Mouse (Mus musculus): Measurements from ENCODE around the gene Gna11. TPM values are rescaled to one million over a fixed set of nuclear protein-coding genes. Genes with fewer than 3 reads are reported as not detected.
A peak's percentile ranks its signal among the peaks of the same experiment; 100 is the strongest.

Gene Gna11
- total and polyA plus RNA-seq, 3 experiments, result 46.6 to 68.0 (median 53.5) TPM

DNA sequence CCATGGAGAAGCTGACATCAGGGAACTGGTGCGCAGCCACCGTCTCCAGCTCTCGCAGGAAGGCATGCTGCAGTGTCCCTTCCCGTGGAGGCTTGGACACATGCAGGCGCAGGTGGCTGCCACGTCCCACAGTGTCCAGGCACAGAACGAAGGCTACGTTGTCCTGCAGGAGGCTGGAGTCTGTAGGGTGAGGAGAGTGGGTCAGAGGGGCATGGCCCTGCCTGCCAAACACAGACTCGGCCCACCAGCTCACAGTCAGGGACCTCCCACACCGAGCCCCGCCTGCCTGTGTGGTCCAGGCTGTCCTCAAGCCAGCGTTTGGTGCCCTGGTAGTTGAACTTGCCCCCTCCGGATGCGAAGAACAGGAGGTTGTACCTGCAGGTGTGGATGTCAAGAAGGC lies 55.0 kb downstream of the Gna11 start:
- Histone ChIP-seq H3K4me3 (no peak overlapping the region), H3K27me3 (ENCODE audit: control insufficient read depth, insufficient read depth, low read length) (no peaks in the 10 kb centered on the region), H3K27ac (no peak overlapping the region), H3K79me2 (replicated peaks; ENCODE audit: control insufficient read depth, insufficient read depth, low read length) (no peaks in the 10 kb centered on the region), H3K9ac (ENCODE audit: low read depth, low read length) (no peak overlapping the region), H3K4me1 (ENCODE audit: control insufficient read depth, insufficient read depth, low read length) (no peaks in the 10 kb centered on the region; the same call in 1 of the 2 replicates), H3K36me3 (ENCODE audit: control insufficient read depth, insufficient read depth, low read length) (no peaks in the 10 kb centered on the region)
- WGBS, result 86% methylated on average over 14 of the region's 14 CpGs
- TF ChIP-seq CTCF (IDR thresholded peaks at IDR 0.05), result no peak
- no peak for TF ChIP-seq EP300 (IDR thresholded peaks at IDR 0.05; ENCODE audit: insufficient read depth, low read depth, low read length)
- no peak for TF ChIP-seq POLR2A (IDR thresholded peaks at IDR 0.05; ENCODE audit: insufficient read depth, low read depth, low read length)
- peak in 1 of 2 experiments; percentile 17 for DNase-seq
- intact Hi-C loops (cut with DNase I), result loop anchor here (10.0 kb wide), 1 partner anchor 585 kb away; the partner anchor contains the start of gene Timm13

DNA sequence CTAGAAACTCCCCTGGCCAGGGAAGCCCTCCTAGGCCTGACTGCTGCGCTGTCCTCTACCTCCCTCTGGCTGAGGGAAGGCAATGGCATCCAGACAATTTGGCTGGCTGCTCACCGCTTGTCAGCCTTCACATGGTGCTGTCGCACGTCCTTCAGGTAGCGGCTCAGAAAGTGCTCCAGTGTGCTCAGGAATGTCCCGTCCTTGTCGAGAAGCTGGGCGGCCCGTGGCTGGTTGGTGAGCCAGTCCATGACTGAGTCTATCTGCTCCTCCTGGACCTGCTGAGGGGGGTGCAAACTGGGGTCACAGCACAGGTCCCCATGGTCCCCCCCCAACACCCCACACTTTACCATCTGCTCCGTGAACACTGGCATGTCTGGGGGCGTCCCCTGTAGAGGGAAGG lies 56.9 kb downstream of the Gna11 start:
- Histone ChIP-seq H3K27me3 (ENCODE audit: control insufficient read depth, insufficient read depth, low read length) (no peaks in the 10 kb centered on the region), H3K4me3 (no peak overlapping the region), H3K79me2 (replicated peaks; ENCODE audit: control insufficient read depth, insufficient read depth, low read length) (no peaks in the 10 kb centered on the region), H3K9ac (ENCODE audit: low read depth, low read length) (no peak overlapping the region), H3K27ac (no peak overlapping the region), H3K4me1 (ENCODE audit: control insufficient read depth, insufficient read depth, low read length) (no peaks in the 10 kb centered on the region; the same call in 1 of the 2 replicates), H3K36me3 (ENCODE audit: control insufficient read depth, insufficient read depth, low read length) (no peaks in the 10 kb centered on the region)
- no peak for TF ChIP-seq EP300 (IDR thresholded peaks at IDR 0.05; ENCODE audit: insufficient read depth, low read depth, low read length)
- peak; percentile 27 for TF ChIP-seq CTCF (IDR thresholded peaks at IDR 0.05)
- no peak for TF ChIP-seq POLR2A (IDR thresholded peaks at IDR 0.05; ENCODE audit: insufficient read depth, low read depth, low read length)
- 74% methylated on average over 11 of the region's 11 CpGs for WGBS
- intact Hi-C loops (cut with DNase I), result no loop called here
- peak in 1 of 2 experiments; percentile 23 for DNase-seq

DNA sequence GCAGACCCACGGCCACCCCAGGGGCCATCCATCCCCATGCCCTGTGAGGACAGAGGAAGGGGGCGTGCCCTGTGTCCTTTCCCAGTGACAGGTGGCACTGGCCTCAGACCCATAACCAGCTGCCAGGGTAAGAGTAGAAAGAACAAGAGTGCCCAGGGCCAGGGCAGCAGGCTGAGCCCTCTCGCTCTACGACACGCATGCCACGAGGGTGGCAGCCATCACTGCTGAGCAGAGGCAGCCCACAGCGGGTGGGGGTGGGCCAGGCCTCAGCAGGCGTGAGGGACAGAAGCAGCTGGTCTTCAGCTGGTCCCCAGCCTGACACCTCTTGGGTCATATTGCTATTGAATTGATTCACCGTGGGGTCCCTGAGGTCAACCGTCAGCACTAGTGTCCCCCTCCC lies 58.5 kb downstream of the Gna11 start:
- intact Hi-C loops (cut with DNase I), result no loop called here
- Histone ChIP-seq H3K27me3 (ENCODE audit: control insufficient read depth, insufficient read depth, low read length) (no peaks in the 10 kb centered on the region), H3K4me1 (ENCODE audit: control insufficient read depth, insufficient read depth, low read length) (peaks cover 3% of the 10 kb centered on the region; the same call in 1 of the 2 replicates), H3K36me3 (ENCODE audit: control insufficient read depth, insufficient read depth, low read length) (no peaks in the 10 kb centered on the region), H3K27ac (no peak overlapping the region), H3K79me2 (replicated peaks; ENCODE audit: control insufficient read depth, insufficient read depth, low read length) (no peaks in the 10 kb centered on the region), H3K4me3 (no peak overlapping the region), H3K9ac (ENCODE audit: low read depth, low read length) (no peak overlapping the region)
- DNase-seq, result no peak
- no peak for TF ChIP-seq CTCF (IDR thresholded peaks at IDR 0.05)
- no peak for TF ChIP-seq EP300 (IDR thresholded peaks at IDR 0.05; ENCODE audit: insufficient read depth, low read depth, low read length)
- no peak for TF ChIP-seq POLR2A (IDR thresholded peaks at IDR 0.05; ENCODE audit: insufficient read depth, low read depth, low read length)
- 92% methylated on average over 10 of the region's 10 CpGs for WGBS

DNA sequence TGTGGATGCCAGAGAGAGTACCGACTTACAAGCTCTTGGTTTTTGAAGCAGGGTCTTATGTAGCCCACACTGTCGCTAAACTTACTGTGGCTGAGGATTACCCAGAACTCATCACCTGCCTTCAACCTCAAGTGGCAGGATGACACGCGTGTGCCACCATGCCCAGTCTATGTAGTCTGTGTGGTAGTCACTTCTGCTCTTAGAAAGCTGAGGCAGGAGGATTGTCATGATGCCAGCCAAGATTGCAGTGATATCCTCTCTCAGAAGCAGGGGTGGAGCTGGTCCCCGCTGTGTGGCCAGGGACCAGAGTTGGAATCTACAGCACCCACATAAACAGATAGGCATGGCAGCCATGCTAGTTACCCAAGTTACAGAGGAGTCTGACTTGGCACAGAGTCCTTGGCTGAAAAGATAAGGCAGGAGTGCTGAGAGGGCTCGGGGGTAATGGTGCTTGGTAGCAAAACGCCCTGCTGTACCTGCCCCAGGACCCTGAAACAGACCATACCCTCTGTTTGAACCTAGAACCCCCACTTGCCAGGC lies 59.4 kb downstream of the Gna11 start:
- Histone ChIP-seq H3K79me2 (replicated peaks; ENCODE audit: control insufficient read depth, insufficient read depth, low read length) (no peaks in the 10 kb centered on the region), H3K4me3 (no peak overlapping the region), H3K4me1 (ENCODE audit: control insufficient read depth, insufficient read depth, low read length) (peaks cover 3% of the 10 kb centered on the region; the same call in 1 of the 2 replicates), H3K27me3 (ENCODE audit: control insufficient read depth, insufficient read depth, low read length) (no peaks in the 10 kb centered on the region), H3K36me3 (ENCODE audit: control insufficient read depth, insufficient read depth, low read length) (no peaks in the 10 kb centered on the region), H3K27ac (no peak overlapping the region), H3K9ac (ENCODE audit: low read depth, low read length) (no peak overlapping the region)
- WGBS, result 55% methylated on average over 7 of the region's 7 CpGs
- DNase-seq, result no peak
- TF ChIP-seq EP300 (IDR thresholded peaks at IDR 0.05; ENCODE audit: insufficient read depth, low read depth, low read length) (no peak), POLR2A (IDR thresholded peaks at IDR 0.05; ENCODE audit: insufficient read depth, low read depth, low read length) (no peak), CTCF (IDR thresholded peaks at IDR 0.05) (no peak)
- intact Hi-C loops (cut with DNase I), result no loop called here

DNA sequence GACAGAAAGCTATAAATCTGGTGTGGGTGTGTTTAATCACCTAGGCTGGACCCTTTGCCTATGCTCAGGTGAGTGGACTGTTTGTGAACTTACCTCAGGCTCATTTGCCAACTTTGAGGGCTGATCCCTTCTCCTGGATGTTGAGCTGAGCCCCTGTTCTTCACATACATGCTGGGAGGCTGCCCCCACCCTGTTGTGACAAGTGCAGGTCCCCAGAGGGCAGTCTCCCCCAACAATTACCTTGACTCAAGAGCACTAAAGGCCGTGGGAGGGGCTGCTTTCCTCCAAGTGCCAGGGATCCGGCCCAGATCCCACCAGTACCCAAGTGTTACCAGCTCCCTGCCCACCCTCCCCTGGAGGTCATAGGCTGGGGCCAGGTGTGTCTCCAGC lies 59.9 kb downstream of the Gna11 start:
- 8% methylated on average over 2 of the region's 2 CpGs for WGBS
- intact Hi-C loops (cut with DNase I), result no loop called here
- H3K36me3 ChIP-seq (ENCODE audit: control insufficient read depth, insufficient read depth, low read length), result no peaks in the 10 kb centered on the region
- no peak overlapping the region for H3K27ac ChIP-seq
- H3K79me2 ChIP-seq (replicated peaks; ENCODE audit: control insufficient read depth, insufficient read depth, low read length), result no peaks in the 10 kb centered on the region
- no peak overlapping the region for H3K9ac ChIP-seq (ENCODE audit: low read depth, low read length)
- no peak overlapping the region for H3K4me3 ChIP-seq
- DNase-seq, result no peak
- H3K4me1 ChIP-seq (ENCODE audit: control insufficient read depth, insufficient read depth, low read length), result peaks cover 3% of the 10 kb centered on the region; the same call in 1 of the 2 replicates
- no peaks in the 10 kb centered on the region for H3K27me3 ChIP-seq (ENCODE audit: control insufficient read depth, insufficient read depth, low read length)
- TF ChIP-seq EP300 (IDR thresholded peaks at IDR 0.05; ENCODE audit: insufficient read depth, low read depth, low read length) (no peak), CTCF (IDR thresholded peaks at IDR 0.05) (peak; percentile 19; the same call in 1 of the 2 replicates), POLR2A (IDR thresholded peaks at IDR 0.05; ENCODE audit: insufficient read depth, low read depth, low read length) (no peak)

DNA sequence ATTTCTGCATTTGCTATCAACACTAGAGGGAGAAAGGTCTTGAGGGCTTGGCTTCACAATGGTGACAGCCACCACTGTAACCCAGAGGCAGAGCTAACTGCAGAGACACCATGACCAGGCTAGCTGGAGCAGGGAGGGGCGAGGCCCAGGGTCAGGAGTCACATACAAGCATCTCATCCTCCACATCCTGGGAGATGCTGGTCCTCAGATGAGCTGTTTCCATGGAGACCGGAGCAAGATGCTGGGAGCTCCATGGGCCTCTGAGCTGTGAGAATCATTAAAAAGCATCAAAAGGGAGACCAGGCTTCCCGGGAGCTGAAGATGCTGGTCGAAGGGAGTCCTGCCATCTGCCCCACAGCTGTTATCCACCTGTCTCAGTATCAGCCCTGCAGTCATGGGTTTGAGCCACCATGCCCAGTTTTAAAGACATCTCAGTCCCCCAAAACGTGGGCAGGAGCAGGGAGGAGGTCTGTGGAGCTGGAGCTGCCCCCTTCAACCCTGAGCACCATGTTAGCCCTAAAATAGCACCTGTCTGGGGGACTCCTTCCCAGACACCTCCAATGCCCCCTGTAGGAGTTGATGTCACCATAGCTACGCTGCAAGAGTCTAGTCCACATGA lies 60.4 kb downstream of the Gna11 start:
- Histone ChIP-seq H3K4me3 (no peak overlapping the region), H3K36me3 (ENCODE audit: control insufficient read depth, insufficient read depth, low read length) (no peaks in the 10 kb centered on the region), H3K79me2 (replicated peaks; ENCODE audit: control insufficient read depth, insufficient read depth, low read length) (no peaks in the 10 kb centered on the region), H3K27me3 (ENCODE audit: control insufficient read depth, insufficient read depth, low read length) (no peaks in the 10 kb centered on the region), H3K27ac (no peak overlapping the region), H3K9ac (ENCODE audit: low read depth, low read length) (no peak overlapping the region), H3K4me1 (ENCODE audit: control insufficient read depth, insufficient read depth, low read length) (peaks cover 3% of the 10 kb centered on the region; the same call in 1 of the 2 replicates)
- 67% methylated on average over 6 of the region's 6 CpGs for WGBS
- no peak for TF ChIP-seq POLR2A (IDR thresholded peaks at IDR 0.05; ENCODE audit: insufficient read depth, low read depth, low read length)
- no peak for TF ChIP-seq CTCF (IDR thresholded peaks at IDR 0.05)
- TF ChIP-seq EP300 (IDR thresholded peaks at IDR 0.05; ENCODE audit: insufficient read depth, low read depth, low read length), result no peak
- intact Hi-C loops (cut with DNase I), result no loop called here
- peak in 1 of 2 experiments; percentile 18 for DNase-seq

All from heart, adult 2 months (tissue).